Mouse (Mus musculus): ENCODE measurements around the gene Aadacl2. TPM values are rescaled to one million over a fixed set of nuclear protein-coding genes. Genes with fewer than 3 reads are reported as not detected.

The Aadacl2 gene
- total and polyA plus RNA-seq, 3 experiments: not detected

DNA sequence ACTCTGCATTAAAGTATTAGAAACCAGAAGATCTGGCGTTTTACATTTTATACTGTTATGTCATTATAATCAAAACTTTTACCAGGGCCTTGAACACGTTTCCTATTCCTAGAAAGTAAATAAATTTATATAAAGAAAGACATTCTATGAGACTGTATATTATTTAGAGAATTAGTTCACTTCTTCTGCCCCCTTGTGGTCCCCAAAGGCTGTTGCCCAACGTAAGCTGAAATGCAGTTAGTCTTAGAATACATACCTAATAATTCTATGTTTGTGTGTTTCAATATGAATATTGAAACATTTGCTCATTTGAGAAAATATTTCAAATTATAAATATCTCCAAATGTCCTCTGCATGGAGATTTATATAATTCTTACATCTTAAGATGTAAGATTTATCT is 49.9 kb downstream of the Aadacl2 start:
- dilution Hi-C loops (cut with MboI; ENCODE audit: extremely low pct_ligation_motif_present, extremely low pct_unique_long_range_greater_than_20kb, low sequenced_read_pairs) (no loop called here), in situ Hi-C loops (cut with MboI; ENCODE audit: low pct_ligation_motif_present, low pct_unique_long_range_greater_than_20kb, low sequenced_read_pairs) (no loop called here)
- no peak overlapping the region for H3K27ac ChIP-seq (ENCODE audit: insufficient read depth, low read depth)
- peak; percentile 74 for TF ChIP-seq SMC3 (IDR thresholded peaks at IDR 0.05; ENCODE audit: low read depth, low read length)
- no peak for TF ChIP-seq USF1 (IDR thresholded peaks at IDR 0.05; ENCODE audit: low read depth, low read length)
- TF ChIP-seq CTCF (conservative IDR thresholded peaks at IDR 0.05 in 1 of 2, IDR thresholded peaks at IDR 0.05 in 1 of 2; ENCODE audit: low read depth in 2 of 2, low read length in 2 of 2): peak; percentile 16 to 70; a peak in 2 of 4 replicates
- TF ChIP-seq CHD2 (IDR thresholded peaks at IDR 0.05; ENCODE audit: low read length): no peak
- TF ChIP-seq RAD21 (IDR thresholded peaks at IDR 0.05; ENCODE audit: low read depth, low read length): peak; percentile 61
- H3K27me3 ChIP-seq (replicated peaks): no peaks in the 10 kb centered on the region
- H3K79me2 ChIP-seq (replicated peaks; ENCODE audit: control insufficient read depth, extremely low read depth, insufficient read depth, poor library complexity, severe bottlenecking): no peaks in the 10 kb centered on the region
- H3K9me3 ChIP-seq (replicated peaks; ENCODE audit: low read length): no peaks in the 10 kb centered on the region
- peak; percentile 41 for DNase-seq (ENCODE audit: extremely low read depth)
- no peak overlapping the region for H3K4me2 ChIP-seq (ENCODE audit: insufficient read depth, low read depth, poor library complexity, severe bottlenecking)
- no peaks in the 10 kb centered on the region for H3K4me1 ChIP-seq (ENCODE audit: control insufficient read depth in 1 of 2, insufficient read depth in 2 of 2)
- H3K9ac ChIP-seq (ENCODE audit: insufficient read depth, low read depth): no peak overlapping the region
- no peak overlapping the region for H3K4me3 ChIP-seq (replicated peaks in 1 of 3; ENCODE audit: low read depth in 2 of 3, low read length in 2 of 3, poor library complexity in 1 of 3)
- no peaks in the 10 kb centered on the region for H3K36me3 ChIP-seq (replicated peaks in 1 of 2; ENCODE audit: control insufficient read depth in 1 of 2, insufficient read depth in 1 of 2, low read length in 1 of 2)

DNA sequence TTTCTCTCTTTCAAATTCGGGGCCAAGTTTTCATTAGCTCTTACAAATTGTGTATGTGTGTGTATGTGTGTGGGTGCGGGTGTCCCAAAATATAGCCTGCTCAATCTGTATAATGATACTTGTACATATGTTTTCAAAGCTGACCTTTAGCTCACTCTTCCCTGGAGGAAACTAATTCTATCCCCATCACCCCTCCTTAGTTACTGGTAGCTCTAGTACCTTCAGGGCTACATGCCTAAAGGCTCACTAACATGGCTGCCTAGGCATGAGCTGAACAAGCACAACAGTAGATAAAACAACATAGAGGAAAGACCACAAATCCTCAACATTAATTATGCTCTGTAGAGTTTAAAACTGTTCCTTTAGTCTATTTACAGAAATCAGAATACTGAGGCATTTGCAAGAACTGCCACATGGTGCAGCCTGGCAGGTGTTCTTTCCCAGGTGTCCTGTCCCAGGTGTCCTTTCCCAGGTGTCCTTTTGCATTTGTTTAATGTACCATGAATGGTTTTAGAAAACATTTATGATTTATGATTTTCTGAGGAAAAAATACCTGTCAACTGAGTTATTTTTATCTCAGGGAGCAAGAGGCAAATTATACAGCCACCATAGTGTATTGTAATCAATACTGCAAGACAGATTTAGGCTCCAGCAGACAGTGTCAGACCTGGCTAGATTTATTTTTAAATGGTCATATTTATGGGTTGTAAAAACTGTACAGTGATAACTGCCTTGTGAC is 50.7 kb downstream of the Aadacl2 start:
- Histone ChIP-seq H3K4me2 (ENCODE audit: insufficient read depth, low read depth, poor library complexity, severe bottlenecking) (no peak overlapping the region), H3K79me2 (replicated peaks; ENCODE audit: control insufficient read depth, extremely low read depth, insufficient read depth, poor library complexity, severe bottlenecking) (no peaks in the 10 kb centered on the region), H3K36me3 (replicated peaks in 1 of 2; ENCODE audit: control insufficient read depth in 1 of 2, insufficient read depth in 1 of 2, low read length in 1 of 2) (no peaks in the 10 kb centered on the region), H3K4me3 (replicated peaks in 1 of 3; ENCODE audit: low read depth in 2 of 3, low read length in 2 of 3, poor library complexity in 1 of 3) (no peak overlapping the region), H3K27ac (ENCODE audit: insufficient read depth, low read depth) (no peak overlapping the region), H3K9ac (ENCODE audit: insufficient read depth, low read depth) (no peak overlapping the region), H3K9me3 (replicated peaks; ENCODE audit: low read length) (no peaks in the 10 kb centered on the region), H3K4me1 (ENCODE audit: control insufficient read depth in 1 of 2, insufficient read depth in 2 of 2) (no peaks in the 10 kb centered on the region), H3K27me3 (replicated peaks) (no peaks in the 10 kb centered on the region)
- no peak for DNase-seq (ENCODE audit: extremely low read depth)
- in situ Hi-C loops (cut with MboI; ENCODE audit: low pct_ligation_motif_present, low pct_unique_long_range_greater_than_20kb, low sequenced_read_pairs): no loop called here
- TF ChIP-seq USF2 (conservative IDR thresholded peaks at IDR 0.05; ENCODE audit: low read depth, low read length) (no peak), HCFC1 (IDR thresholded peaks at IDR 0.05; ENCODE audit: low read depth, low read length) (no peak), JUN (IDR thresholded peaks at IDR 0.05; ENCODE audit: insufficient read depth, low read depth, low read length) (no peak), KAT2A (IDR thresholded peaks at IDR 0.05; ENCODE audit: insufficient replicate concordance, low read length) (no peak), SIN3A (IDR thresholded peaks at IDR 0.05; ENCODE audit: low read length) (no peak), POLR2AphosphoS2 (IDR thresholded peaks at IDR 0.05; ENCODE audit: low read depth, low read length) (no peak), MAX (IDR thresholded peaks at IDR 0.05; ENCODE audit: low read length) (no peak), ETS1 (conservative IDR thresholded peaks at IDR 0.05; ENCODE audit: low read depth, low read length) (no peak), NRF1 (IDR thresholded peaks at IDR 0.05; ENCODE audit: low read depth, low read length) (no peak), TCF12 (IDR thresholded peaks at IDR 0.05; ENCODE audit: low read depth, low read length) (no peak), NELFE (IDR thresholded peaks at IDR 0.05; ENCODE audit: low read depth, low read length) (no peak), BHLHE40 (IDR thresholded peaks at IDR 0.05; ENCODE audit: low read depth, low read length) (no peak), CHD1 (IDR thresholded peaks at IDR 0.05; ENCODE audit: low read depth, low read length) (no peak), UBTF (IDR thresholded peaks at IDR 0.05; ENCODE audit: low read depth, low read length) (no peak), RAD21 (IDR thresholded peaks at IDR 0.05; ENCODE audit: low read depth, low read length) (no peak), IRF4 (IDR thresholded peaks at IDR 0.05; ENCODE audit: low read depth, low read length) (no peak), POLR2A (IDR thresholded peaks at IDR 0.05; ENCODE audit: low read depth, low read length) (no peak), ELF1 (IDR thresholded peaks at IDR 0.05; ENCODE audit: low read depth, low read length) (no peak)
- dilution Hi-C loops (cut with MboI; ENCODE audit: extremely low pct_ligation_motif_present, extremely low pct_unique_long_range_greater_than_20kb, low sequenced_read_pairs): no loop called here

Data from CH12.LX (cell line).